Mouse (Mus musculus) forebrain, embryonic 11.5 days (tissue): ENCODE data around the gene Atg2b. TPM values are rescaled to one million over a fixed set of nuclear protein-coding genes. Genes with fewer than 3 reads are reported as not detected.

Experiments used
- ATAC-seq: fragments of 200-750 bp; cut with Nextera tagmentation; replicated peaks from 2 replicates; pipeline ENCODE4 v1.8.0; 2017; ENCODE audit warnings: moderate TSS enrichment; ENCODE audit not compliant: low FRiP score
- DNase-seq: peaks from one replicate; pipeline ENCODE4 v3.0.0-alpha.2; 2017; ENCODE audit warnings: low spot score
- H3K27ac ChIP-seq: fragments of 300-500 bp; sonication (generic); 2 replicates; pipeline ENCODE4 v1.5.1; 2014; ENCODE audit warnings: low read depth, low read length
- H3K27me3 ChIP-seq: fragments of 300-500 bp; sonication (generic); 2 replicates; pipeline ENCODE4 v1.6.1; 2014; ENCODE audit warnings: mild to moderate bottlenecking, low read length, mixed read lengths; ENCODE audit not compliant: control insufficient read depth, insufficient read depth
- H3K36me3 ChIP-seq: fragments of 300-500 bp; sonication (generic); 2 replicates; pipeline ENCODE4 v1.6.1; 2014; ENCODE audit warnings: mild to moderate bottlenecking, low read length, moderate library complexity, mixed read lengths; ENCODE audit not compliant: control insufficient read depth, insufficient read depth
- H3K4me1 ChIP-seq: fragments of 300-500 bp; sonication (generic); replicated peaks from 2 replicates; pipeline ENCODE4 v1.6.1; 2014; ENCODE audit warnings: low read length, mixed read lengths; ENCODE audit not compliant: control insufficient read depth, insufficient read depth
- H3K4me2 ChIP-seq: fragments of 300-500 bp; sonication (generic); 2 replicates; pipeline ENCODE4 v1.6.1; 2014; ENCODE audit warnings: low read depth, mild to moderate bottlenecking, low read length, moderate library complexity, mixed read lengths; ENCODE audit not compliant: severe bottlenecking
- H3K4me3 ChIP-seq: fragments of 300-500 bp; sonication (generic); 2 replicates; pipeline ENCODE4 v1.5.1; 2014; ENCODE audit warnings: low read depth, low read length
- H3K9ac ChIP-seq: fragments of 300-500 bp; sonication (generic); 2 replicates; pipeline ENCODE4 v1.6.1; 2014; ENCODE audit warnings: low read length
- H3K9me3 ChIP-seq: fragments of 300-500 bp; sonication (generic); 2 replicates; pipeline ENCODE4 v1.6.1; 2016; ENCODE audit warnings: low read length, mixed read lengths; ENCODE audit not compliant: control insufficient read depth
- WGBS: fragments of 180-500 bp; shearing (Covaris S2); extraction: QIAGEN DNeasy Blood & Tissue Kit; methylation state at CpG from one replicate; pipeline ENCODE4 v1.1.7; 2014; 5-methylcytosine and 5-hydroxymethylcytosine counted together
- polyA plus RNA-seq: library from polyadenylated mRNA; unstranded; fragments of >200 nt; fragmentation: Nextera tagmentation; extraction: Ambion mirVana; gene quantifications from 2 replicates; pipeline ENCODE4 v1.2.1, GENCODE M21; 2014

The Atg2b gene
- polyA plus RNA-seq, 1 experiment from 2014 or later = 18.2 TPM

DNA sequence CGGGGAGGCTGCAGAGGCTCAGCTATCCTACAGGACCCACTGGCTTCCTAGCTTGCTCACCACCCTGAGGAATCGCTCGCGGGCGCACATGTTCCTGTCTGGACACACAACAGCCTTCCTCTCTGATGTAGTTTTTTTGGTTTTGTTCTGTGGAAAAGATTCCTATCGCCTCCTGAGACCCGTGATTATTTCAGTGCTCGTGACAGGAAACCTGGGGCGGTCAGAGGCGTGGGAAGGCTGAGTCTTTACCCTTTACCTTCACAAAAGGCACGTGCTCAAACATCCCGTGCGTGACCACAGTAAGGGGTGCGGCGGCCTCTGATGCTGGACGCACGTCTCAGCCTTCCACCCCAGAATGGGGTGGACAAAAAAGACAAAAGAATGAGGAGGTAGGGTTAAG is 104.5 kb downstream of the Atg2b start:
- Histone ChIP-seq H3K27ac (no peak overlapping the region), H3K36me3 (no peaks in the 10 kb centered on the region), H3K4me1 (no peaks in the 10 kb centered on the region), H3K9me3 (no peaks in the 10 kb centered on the region), H3K9ac (no peak overlapping the region), H3K4me3 (no peak overlapping the region), H3K4me2 (no peak overlapping the region), H3K27me3 (no peaks in the 10 kb centered on the region)
- ATAC-seq (no peak), DNase-seq (no peak)
- 81% methylated on average over 17 of the region's 17 CpGs for WGBS

DNA sequence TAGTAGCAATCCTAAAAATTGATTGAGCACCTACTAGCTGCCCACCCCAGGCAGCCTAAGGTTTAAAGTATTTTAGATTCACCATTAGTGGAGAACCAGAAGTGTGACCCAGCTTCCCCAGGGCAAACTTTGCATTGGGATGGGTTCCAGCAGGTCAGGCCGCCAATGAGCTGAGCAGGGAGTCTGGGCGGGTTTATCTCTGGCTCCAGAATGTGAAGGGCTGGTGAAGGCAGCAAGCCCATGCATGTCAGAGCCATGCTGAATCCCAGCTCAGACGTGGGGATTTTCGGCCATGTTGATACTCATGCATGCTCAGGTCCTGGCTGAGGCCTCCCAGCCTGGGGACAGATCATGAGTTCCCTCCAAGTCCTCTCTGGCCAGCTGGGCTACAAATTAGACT is 110.7 kb downstream of the Atg2b start:
- Histone ChIP-seq H3K9me3 (no peaks in the 10 kb centered on the region; the same call in 1 of the 2 replicates), H3K4me3 (no peak overlapping the region), H3K4me1 (no peaks in the 10 kb centered on the region), H3K4me2 (no peak overlapping the region), H3K36me3 (no peaks in the 10 kb centered on the region), H3K27me3 (no peaks in the 10 kb centered on the region), H3K9ac (no peak overlapping the region), H3K27ac (no peak overlapping the region)
- 90% methylated on average over 4 of the region's 4 CpGs for WGBS
- ATAC-seq = no peak
- DNase-seq = no peak

DNA sequence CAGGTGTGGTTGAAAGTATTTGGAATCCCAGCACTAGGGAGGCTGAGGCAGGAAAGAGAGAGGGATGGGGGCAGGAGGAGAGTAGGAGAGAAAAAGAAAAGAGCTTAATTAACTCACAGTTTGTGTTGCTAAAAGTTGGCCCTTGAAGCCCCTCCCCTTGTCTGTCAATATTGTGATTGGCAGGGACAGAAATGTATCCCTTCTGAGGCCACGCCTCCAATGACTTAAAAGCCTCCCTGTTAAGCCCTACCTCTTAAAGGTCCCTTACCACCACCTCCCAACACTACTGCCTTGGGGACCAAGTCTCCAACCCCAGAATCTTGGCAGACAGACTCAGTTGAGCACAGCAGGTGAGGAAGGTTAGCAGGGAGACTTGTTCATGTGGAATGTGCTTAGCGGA is 112.4 kb downstream of the Atg2b start:
- 87% methylated on average over 2 of the region's 2 CpGs for WGBS
- no peaks in the 10 kb centered on the region; the same call in 1 of the 2 replicates for H3K9me3 ChIP-seq

GRCm38 (mm10) chr12:105571867-105572266 is 113.1 kb downstream of the Atg2b start:
- Histone ChIP-seq H3K4me2 (no peak overlapping the region), H3K27me3 (no peaks in the 10 kb centered on the region), H3K4me1 (no peaks in the 10 kb centered on the region), H3K36me3 (no peaks in the 10 kb centered on the region), H3K9me3 (no peaks in the 10 kb centered on the region; the same call in 1 of the 2 replicates), H3K9ac (no peak overlapping the region), H3K27ac (no peak overlapping the region), H3K4me3 (no peak overlapping the region)
- DNase-seq = no peak
- no peak for ATAC-seq
- 69% methylated on average over 3 of the region's 3 CpGs for WGBS

More for the DNA sequence above, 112.4 kb downstream of the Atg2b start:
- no peak overlapping the region for H3K4me3 ChIP-seq
- no peaks in the 10 kb centered on the region for H3K27me3 ChIP-seq
- DNase-seq (no peak), ATAC-seq (no peak)
- H3K4me1 ChIP-seq = no peaks in the 10 kb centered on the region
- H3K9ac ChIP-seq = no peak overlapping the region
- no peaks in the 10 kb centered on the region for H3K36me3 ChIP-seq
- no peak overlapping the region for H3K4me2 ChIP-seq
- no peak overlapping the region for H3K27ac ChIP-seq

Other genes with a start within 250 kb of the Atg2b start
- 5.3 and 6.1 TPM in 2 replicates for gene D430019H16Rik, start 231.4 kb downstream of the Atg2b start, polyA plus RNA-seq
- gene Bdkrb2, start 122.0 kb downstream of the Atg2b start, polyA plus RNA-seq = 0.11 and 0.39 TPM in 2 replicates
- gene Bdkrb1, start 82.1 kb downstream of the Atg2b start, polyA plus RNA-seq = not detected in 2 replicates
- 30.4 and 32.6 TPM in 2 replicates for gene Gskip, start 382 bp downstream of the Atg2b start, polyA plus RNA-seq
- gene Ak7, start 20.8 kb upstream of the Atg2b start, polyA plus RNA-seq = 0.13 TPM in 2 replicates
- 222 and 256 TPM in 2 replicates for gene Papola, start 99.5 kb upstream of the Atg2b start, polyA plus RNA-seq